Mouse (Mus musculus) C2C12 (cell line): Measurements from ENCODE around the gene Acads. TPM values are rescaled to one million over a fixed set of nuclear protein-coding genes. Genes with fewer than 3 reads are reported as not detected.
"Not testable (repeated sequence)": the region's sequence is repeated elsewhere in the genome, so short reads cannot be mapped to it uniquely, and the experiment has no call there.

Experiments
- H3K27me3 ChIP-seq: one replicate; pipeline ENCODE4 v1.6.1; 2011; ENCODE audit not compliant: control insufficient read depth, insufficient read depth, insufficient read length
- H3K36me3 ChIP-seq: one replicate; pipeline ENCODE4 v1.6.1; 2011; ENCODE audit not compliant: control insufficient read depth, insufficient read depth
- H3K4me3 ChIP-seq: one replicate; pipeline ENCODE4 v1.5.1; 2011; ENCODE audit warnings: mild to moderate bottlenecking, control low read depth; ENCODE audit not compliant: poor library complexity, insufficient read depth, severe bottlenecking
- H3K79me2 ChIP-seq: one replicate; pipeline ENCODE4 v1.6.1; 2011; ENCODE audit not compliant: control insufficient read depth, insufficient read depth
- H3K79me3 ChIP-seq: one replicate; pipeline ENCODE4 v1.6.1; 2011; ENCODE audit warnings: low read depth, control low read depth
- H3ac ChIP-seq: one replicate; pipeline ENCODE3; 2011; ENCODE audit warnings: low read depth; ENCODE audit not compliant: control insufficient read depth, insufficient read length
- CEBPB ChIP-seq: IDR thresholded peaks from one replicate; pipeline ENCODE4 v1.6.1; 2011; ENCODE audit warnings: low read depth, mild to moderate bottlenecking, control low read depth, moderate library complexity
- CTCF ChIP-seq: IDR thresholded peaks from one replicate; pipeline ENCODE4 v1.5.1; 2011; ENCODE audit not compliant: control insufficient read depth, insufficient read depth, insufficient read length
- FOSL1 ChIP-seq: IDR thresholded peaks from one replicate; pipeline ENCODE4 v1.8.0; 2011; ENCODE audit warnings: mild to moderate bottlenecking, low read length; ENCODE audit not compliant: poor library complexity, insufficient read depth, severe bottlenecking
- MAX ChIP-seq: IDR thresholded peaks from one replicate; pipeline ENCODE4 v1.6.1; 2011; ENCODE audit warnings: mild to moderate bottlenecking, control low read depth
- MYOD1 ChIP-seq: IDR thresholded peaks from one replicate; pipeline ENCODE4 v1.6.1; 2011; ENCODE audit warnings: low read depth; ENCODE audit not compliant: control insufficient read depth, insufficient read length
- MYOG ChIP-seq: IDR thresholded peaks from one replicate; pipeline ENCODE4 v1.6.1; 2011; ENCODE audit not compliant: control insufficient read depth, insufficient read length; ENCODE audit errors: extremely low read depth
- USF1 ChIP-seq: IDR thresholded peaks from one replicate; pipeline ENCODE4 v1.6.1; 2011; ENCODE audit warnings: low read depth, mild to moderate bottlenecking, control low read depth, moderate library complexity
- polyA plus RNA-seq: library from polyadenylated mRNA; unstranded; fragments of >200 nt; fragmentation: generic; extraction: Trizol; gene quantifications from one replicate; pipeline ENCODE4 v1.2.1, GENCODE M21; 2012; ENCODE audit warnings: missing spikeins

Gene Acads
- polyA plus RNA-seq, 1 experiment, result 56.9 TPM

DNA sequence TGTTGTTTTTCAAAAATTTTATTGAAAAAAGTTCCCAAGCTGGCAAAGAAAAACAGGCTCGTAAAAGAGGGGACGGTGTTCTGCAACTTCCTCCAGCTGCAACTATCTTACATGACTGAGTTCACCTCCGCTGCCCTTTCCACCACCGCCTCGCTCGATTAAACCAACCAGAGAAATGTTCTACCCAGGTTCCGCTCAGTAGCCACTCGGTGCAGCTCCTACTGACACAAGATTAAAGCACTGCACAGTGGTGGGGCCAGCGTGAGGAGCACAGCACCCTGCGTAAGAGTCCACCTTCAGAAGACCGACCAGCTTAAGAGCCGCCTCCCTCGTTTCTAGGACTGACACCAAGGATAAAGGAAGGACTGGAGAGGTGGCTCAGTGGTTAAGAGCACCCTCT is 32.3 kb upstream of the Acads start:
- Histone ChIP-seq H3K79me3 (peaks cover 49% of the 10 kb centered on the region), H3K27me3 (no peaks in the 10 kb centered on the region), H3K4me3 (no peak overlapping the region), H3ac (no peak overlapping the region), H3K36me3 (peaks cover 70% of the 10 kb centered on the region), H3K79me2 (peaks cover 55% of the 10 kb centered on the region)
- TF ChIP-seq CTCF, result no peak

DNA sequence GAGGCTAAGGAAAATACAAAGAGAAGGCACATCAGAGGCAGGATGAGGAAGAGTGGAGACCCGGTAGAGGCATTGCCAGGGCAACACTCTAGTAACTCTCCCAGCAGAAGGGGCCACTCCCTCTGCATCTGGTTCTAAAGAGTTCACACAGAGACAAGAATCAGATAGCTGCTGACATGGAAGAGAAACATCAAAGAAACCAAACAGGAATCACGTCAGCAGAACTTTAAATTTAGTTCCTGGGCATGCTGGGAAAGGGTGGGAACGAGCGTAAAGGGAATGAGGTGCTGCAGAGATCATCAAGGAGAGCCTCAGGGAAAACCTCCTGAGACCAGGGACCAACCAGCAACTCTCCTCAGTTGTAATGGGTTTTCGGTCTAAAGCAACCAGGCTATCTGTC is 31.8 kb upstream of the Acads start:
- peaks cover 51% of the 10 kb centered on the region for H3K79me2 ChIP-seq
- H3K4me3 ChIP-seq, result no peak overlapping the region
- H3K27me3 ChIP-seq, result no peaks in the 10 kb centered on the region
- H3ac ChIP-seq, result no peak overlapping the region
- peaks cover 74% of the 10 kb centered on the region for H3K36me3 ChIP-seq
- TF ChIP-seq CTCF, result no peak
- TF ChIP-seq MAX, result no peak
- TF ChIP-seq CEBPB, result no peak
- no peak for TF ChIP-seq MYOG
- peaks cover 44% of the 10 kb centered on the region for H3K79me3 ChIP-seq

DNA sequence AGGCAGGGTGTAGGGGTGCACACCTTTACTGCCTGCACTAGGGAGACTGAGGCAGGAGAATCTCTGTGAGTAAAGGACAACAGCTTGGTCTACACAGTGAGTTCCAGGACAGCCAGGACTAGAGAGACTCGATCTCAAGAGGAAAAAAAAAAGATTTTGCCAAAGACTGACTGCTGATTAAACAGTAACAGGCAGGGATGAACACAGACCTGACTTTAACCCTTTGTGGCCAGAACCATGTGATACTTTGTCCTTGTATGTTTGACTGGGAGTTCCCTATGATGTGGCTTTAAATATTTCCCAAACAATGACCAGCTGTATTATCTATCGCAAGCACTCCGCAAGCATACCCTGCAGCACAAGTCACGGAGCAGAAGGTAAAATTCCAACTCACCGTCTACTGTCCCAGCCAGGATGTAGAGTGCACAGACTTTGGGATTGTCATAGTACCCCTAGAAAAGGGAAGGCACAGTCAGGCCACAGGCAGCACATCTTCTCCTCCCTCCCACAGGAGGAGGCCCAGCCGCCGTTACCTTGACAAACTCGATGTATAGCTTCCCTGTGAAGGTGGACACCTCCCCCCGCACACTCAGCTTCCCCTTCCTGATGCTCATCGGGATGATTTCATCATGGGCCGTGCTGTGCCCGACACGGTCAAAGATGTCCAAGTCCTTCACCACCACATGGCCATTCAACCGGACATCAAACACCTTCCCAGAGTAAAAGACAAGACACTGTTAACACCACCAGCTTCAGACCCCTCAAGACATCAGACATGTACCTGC is 30.7 kb upstream of the Acads start:
- Histone ChIP-seq H3K27me3 (no peaks in the 10 kb centered on the region), H3K79me2 (peaks cover 39% of the 10 kb centered on the region), H3K4me3 (no peak overlapping the region), H3ac (no peak overlapping the region), H3K36me3 (peaks cover 71% of the 10 kb centered on the region), H3K79me3 (peaks cover 33% of the 10 kb centered on the region)
- TF ChIP-seq MAX, result no peak
- no peak for TF ChIP-seq FOSL1
- no peak for TF ChIP-seq CEBPB
- no peak for TF ChIP-seq MYOG
- no peak for TF ChIP-seq MYOD1
- no peak for TF ChIP-seq CTCF
- TF ChIP-seq USF1, result no peak

DNA sequence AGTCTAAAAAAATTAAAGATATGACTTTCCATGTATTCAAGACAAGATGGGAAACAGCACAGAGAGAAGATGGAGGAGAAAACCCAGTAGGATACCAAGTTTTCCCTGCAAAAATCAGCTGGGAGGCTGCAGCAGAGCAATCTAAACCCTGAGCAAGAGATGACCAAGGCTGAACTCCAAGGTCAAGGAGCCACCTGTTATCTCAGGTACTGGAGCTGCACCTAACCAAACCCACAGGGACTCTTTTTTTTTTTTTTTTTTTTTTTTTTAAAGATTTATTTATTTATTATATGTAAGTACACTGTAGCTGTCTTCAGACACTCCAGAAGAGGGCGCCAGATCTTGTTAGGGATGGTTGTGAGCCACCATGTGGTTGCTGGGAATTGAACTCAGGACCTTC is 29.7 kb upstream of the Acads start:
- peaks cover 64% of the 10 kb centered on the region for H3K36me3 ChIP-seq
- H3K79me2 ChIP-seq, result peaks cover 29% of the 10 kb centered on the region
- not testable (repeated sequence) for H3K27me3 ChIP-seq, H3K4me3 ChIP-seq, H3ac ChIP-seq
- H3K79me3 ChIP-seq, result peaks cover 23% of the 10 kb centered on the region

DNA sequence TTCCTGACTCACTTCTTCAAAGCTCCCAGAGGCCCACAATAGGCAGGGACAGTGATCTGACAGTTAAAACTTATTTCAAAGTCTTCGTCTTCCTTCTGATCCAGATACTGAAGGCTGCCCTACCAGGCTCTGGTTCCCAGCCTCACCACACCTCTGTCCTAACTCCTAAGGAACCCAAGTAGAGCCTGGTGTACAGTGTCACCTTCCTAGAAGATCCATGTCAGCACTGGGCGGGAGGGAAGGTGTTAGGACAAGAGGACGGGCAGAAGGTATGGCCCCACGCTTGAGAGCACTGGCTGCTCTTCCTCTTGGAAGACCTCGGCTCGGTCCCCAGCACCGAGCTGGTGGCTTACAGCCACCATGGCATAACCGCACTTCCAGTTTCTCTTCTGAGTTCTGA is 29.2 kb upstream of the Acads start:
- Histone ChIP-seq H3ac (no peak overlapping the region), H3K79me2 (peaks cover 25% of the 10 kb centered on the region), H3K36me3 (peaks cover 59% of the 10 kb centered on the region), H3K27me3 (no peaks in the 10 kb centered on the region), H3K4me3 (no peak overlapping the region), H3K79me3 (peaks cover 19% of the 10 kb centered on the region)
- TF ChIP-seq CTCF (no peak), CEBPB (no peak), MYOD1 (no peak), MYOG (no peak), USF1 (no peak), MAX (no peak), FOSL1 (no peak)

DNA sequence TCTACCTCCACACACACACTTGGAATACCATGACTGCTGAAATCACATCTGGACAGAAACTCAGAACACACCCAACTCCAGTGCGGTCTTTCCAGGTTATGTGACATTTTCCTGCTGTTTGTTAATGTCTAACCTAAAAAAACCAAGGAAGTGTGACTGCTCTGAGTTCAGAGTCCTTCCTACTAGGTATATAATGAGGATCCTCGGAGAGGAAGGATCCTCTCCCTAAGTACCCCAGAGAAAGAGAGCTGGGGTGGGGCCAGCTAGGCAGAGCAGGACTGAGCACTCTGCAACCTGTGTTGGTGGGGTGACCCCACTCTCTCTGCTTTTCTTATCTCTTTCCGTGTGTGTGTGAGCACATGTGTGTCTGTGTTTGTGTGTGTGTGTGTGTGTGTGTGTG is 28.2 kb upstream of the Acads start:
- TF ChIP-seq CEBPB, result no peak
- TF ChIP-seq FOSL1, result no peak
- no peak for TF ChIP-seq MYOG
- no peak for TF ChIP-seq MAX
- TF ChIP-seq USF1, result no peak
- no peak for TF ChIP-seq CTCF
- TF ChIP-seq MYOD1, result no peak
- H3K79me3 ChIP-seq, result peaks cover 10% of the 10 kb centered on the region
- peaks cover 52% of the 10 kb centered on the region for H3K36me3 ChIP-seq
- H3K4me3 ChIP-seq, result no peak overlapping the region
- H3K27me3 ChIP-seq, result no peaks in the 10 kb centered on the region
- H3ac ChIP-seq, result no peak overlapping the region
- H3K79me2 ChIP-seq, result peaks cover 15% of the 10 kb centered on the region
